Mouse (Mus musculus) heart, adult 2 months (tissue): Measurements from ENCODE around the gene Fzr1. TPM values are rescaled to one million over a fixed set of nuclear protein-coding genes. Genes with fewer than 3 reads are reported as not detected.

Source experiments
- DNase-seq, 2 experiments: peaks; one replicate each; pipeline ENCODE4 v3.0.0; 2021
- H3K27ac ChIP-seq: fragments of 200-600 bp; 2 replicates; pipeline ENCODE4 v1.8.1; 2022
- H3K27me3 ChIP-seq: fragments of 200-500 bp; 2 replicates; pipeline ENCODE4 v1.6.1; 2012; ENCODE audit warnings: mild to moderate bottlenecking, low read length, inconsistent platforms, mixed read lengths; ENCODE audit not compliant: control insufficient read depth, insufficient read depth
- H3K36me3 ChIP-seq: fragments of 200-500 bp; 2 replicates; pipeline ENCODE4 v1.6.1; 2012; ENCODE audit warnings: low read length, inconsistent platforms; ENCODE audit not compliant: control insufficient read depth, insufficient read depth
- H3K4me1 ChIP-seq: fragments of 200-500 bp; 2 replicates; pipeline ENCODE4 v1.6.1; 2011; ENCODE audit warnings: low read length; ENCODE audit not compliant: control insufficient read depth, insufficient read depth
- H3K4me3 ChIP-seq: fragments of 200-600 bp; 2 replicates; pipeline ENCODE4 v1.8.1; 2022
- H3K79me2 ChIP-seq: fragments of 200-500 bp; replicated peaks from 2 replicates; pipeline ENCODE4 v1.6.1; 2012; ENCODE audit warnings: mild to moderate bottlenecking, inconsistent platforms, low read length, moderate library complexity, mixed read lengths; ENCODE audit not compliant: control insufficient read depth, insufficient read depth
- H3K9ac ChIP-seq: fragments of 200-500 bp; 2 replicates; pipeline ENCODE4 v1.6.1; 2012; ENCODE audit warnings: low read depth, mild to moderate bottlenecking, control low read depth, inconsistent platforms, low read length, mixed read lengths
- CTCF ChIP-seq: fragments of 200-600 bp; IDR thresholded peaks from 2 replicates; pipeline ENCODE4 v1.8.1; 2022; ENCODE audit warnings: antibody characterized with exemption, mild to moderate bottlenecking, moderate library complexity
- EP300 ChIP-seq: fragments of 200-500 bp; IDR thresholded peaks from 2 replicates; pipeline ENCODE4 v1.6.1; 2011; ENCODE audit warnings: low read depth, low read length, control low read depth; ENCODE audit not compliant: insufficient read depth
- POLR2A ChIP-seq: fragments of 200-500 bp; IDR thresholded peaks from 2 replicates; pipeline ENCODE4 v1.6.1; 2011; ENCODE audit warnings: mild to moderate bottlenecking, low read depth, low read length, control low read depth; ENCODE audit not compliant: insufficient read depth
- WGBS: fragments of 180-500 bp; shearing (Covaris S2); methylation state at CpG from one replicate; pipeline ENCODE4 v1.1.7; 2018; 5-methylcytosine and 5-hydroxymethylcytosine counted together
- intact Hi-C: fragments of 180-260 bp; cut with DNase I; formaldehyde crosslinking; loops from one replicate; pipeline ENCODE4 v1.15.1; 2025
- polyA plus RNA-seq: library from polyadenylated mRNA; depleted of rRNA; stranded (reverse); fragments of >200 nt; gene quantifications from 2 replicates; pipeline ENCODE4 v1.2.3, GENCODE M21; 2012
- total RNA-seq, 2 experiments: library from RNA; stranded (reverse); gene quantifications; 2 replicates each; pipeline ENCODE4 v1.2.3; 2021

The Fzr1 gene
- total and polyA plus RNA-seq, 3 experiments = 29.9 to 49.3 (median 31.5) TPM

- no peak for TF ChIP-seq EP300
- no peak overlapping the region for H3K27ac ChIP-seq
- intact Hi-C loops = no loop called here
These were observed 19.5 kb downstream of the Fzr1 start for GRCm38 (mm10) chr10:81358841-81359240.

GRCm38 (mm10) chr10:81358209-81358608, 20.1 kb downstream of the Fzr1 start:
- WGBS = 35% methylated on average over 4 of the region's 4 CpGs
- Histone ChIP-seq H3K79me2 (no peaks in the 10 kb centered on the region), H3K36me3 (no peaks in the 10 kb centered on the region), H3K9ac (peak overlapping the region; percentile 94), H3K4me3 (peak overlapping the region; percentile 69), H3K27ac (no peak overlapping the region), H3K27me3 (no peaks in the 10 kb centered on the region), H3K4me1 (peaks cover 7% of the 10 kb centered on the region)
- TF ChIP-seq CTCF (no peak), EP300 (no peak), POLR2A (no peak)
- intact Hi-C loops = no loop called here
- no peak for DNase-seq

More at GRCm38 (mm10) chr10:81358841-81359240, 19.5 kb downstream of the Fzr1 start:
- no peaks in the 10 kb centered on the region for H3K79me2 ChIP-seq
- no peak overlapping the region for H3K4me3 ChIP-seq
- H3K9ac ChIP-seq = no peak overlapping the region
- no peak for DNase-seq
- peaks cover 9% of the 10 kb centered on the region for H3K4me1 ChIP-seq
- H3K27me3 ChIP-seq = no peaks in the 10 kb centered on the region
- WGBS = 62% methylated on average over 1 of the region's 1 CpGs
- no peaks in the 10 kb centered on the region for H3K36me3 ChIP-seq

GRCm38 (mm10) chr10:81356991-81357844, 21.1 kb downstream of the Fzr1 start, which contains the start of gene Mfsd12:
Gene Mfsd12, plus strand, starts transcription at chr10:81357491.
- DNase-seq = peak; percentile 93 to 95
- H3K9ac ChIP-seq = peak within 1 kb of the TSS; percentile 94
- TF ChIP-seq EP300 (0 out of 2 replicates have a peak, but pooled peaks have one; percentile 0), CTCF (no peak), POLR2A (peak; percentile 58; the same call in 1 of the 2 replicates)
- intact Hi-C loops = no loop called here
- 2% methylated on average over 79 of the region's 79 CpGs for WGBS
- H3K27me3 ChIP-seq = no peaks in the 10 kb centered on the region
- peak within 1 kb of the TSS; percentile 82 for H3K27ac ChIP-seq
- H3K4me1 ChIP-seq = peaks cover 6% of the 10 kb centered on the region
- no peaks in the 10 kb centered on the region for H3K79me2 ChIP-seq
- H3K4me3 ChIP-seq = peak within 1 kb of the TSS; percentile 69
- no peaks in the 10 kb centered on the region for H3K36me3 ChIP-seq

GRCm38 (mm10) chr10:81356352-81356990, 21.8 kb downstream of the Fzr1 start:
- peaks cover 6% of the 10 kb centered on the region for H3K4me1 ChIP-seq
- H3K36me3 ChIP-seq = no peaks in the 10 kb centered on the region
- H3K27me3 ChIP-seq = no peaks in the 10 kb centered on the region
- peak overlapping the region; percentile 59 for H3K27ac ChIP-seq
- H3K9ac ChIP-seq = no peak overlapping the region
- WGBS = 60% methylated on average over 12 of the region's 12 CpGs
- DNase-seq = peak in 1 of 2 experiments; percentile 48
- no peak overlapping the region; the same call in 1 of the 2 replicates for H3K4me3 ChIP-seq
- intact Hi-C loops = no loop called here
- H3K79me2 ChIP-seq = no peaks in the 10 kb centered on the region
- TF ChIP-seq EP300 = no peak
- no peak for TF ChIP-seq CTCF
- no peak for TF ChIP-seq POLR2A

GRCm38 (mm10) chr10:81355533-81355932, 22.8 kb downstream of the Fzr1 start:
- no peaks in the 10 kb centered on the region for H3K79me2 ChIP-seq
- H3K36me3 ChIP-seq = no peaks in the 10 kb centered on the region
- 78% methylated on average over 4 of the region's 4 CpGs for whole genome bisulfite sequencing
- H3K27ac ChIP-seq = no peak overlapping the region
- H3K9ac ChIP-seq = no peak overlapping the region
- H3K4me1 ChIP-seq = peaks cover 6% of the 10 kb centered on the region
- intact Hi-C loops = no loop called here
- TF ChIP-seq CTCF (no peak), POLR2A (no peak), EP300 (no peak)
- no peak for DNase-seq
- H3K27me3 ChIP-seq = no peaks in the 10 kb centered on the region
- no peak overlapping the region for H3K4me3 ChIP-seq
